Mouse (Mus musculus) cortical plate, adult 2 months (tissue): ENCODE measurements around the gene Prkrip1. TPM values are rescaled to one million over a fixed set of nuclear protein-coding genes. Genes with fewer than 3 reads are reported as not detected.
A peak's percentile ranks its signal among the peaks of the same experiment; 100 is the strongest.

ENCODE experiments used
- H3K27ac ChIP-seq: fragments of 200-500 bp; 2 replicates; pipeline ENCODE4 v1.5.1; 2012; ENCODE audit warnings: low read length, control low read depth, inconsistent platforms; ENCODE audit not compliant: insufficient read depth
- H3K4me1 ChIP-seq: fragments of 200-500 bp; 2 replicates; pipeline ENCODE4 v1.6.1; 2011; ENCODE audit warnings: low read length; ENCODE audit not compliant: control insufficient read depth, insufficient read depth
- H3K4me3 ChIP-seq: fragments of 200-500 bp; 2 replicates; pipeline ENCODE4 v1.5.1; 2011; ENCODE audit warnings: mild to moderate bottlenecking, low read length, control low read depth; ENCODE audit not compliant: insufficient read depth
- CTCF ChIP-seq: fragments of 200-500 bp; IDR thresholded peaks from 2 replicates; pipeline ENCODE4 v1.5.1; 2011; ENCODE audit warnings: mild to moderate bottlenecking, control low read depth, low read length; ENCODE audit not compliant: insufficient read depth; ENCODE audit errors: extremely low read depth
- POLR2A ChIP-seq: fragments of 200-500 bp; IDR thresholded peaks from 2 replicates; pipeline ENCODE4 v1.6.1; 2011; ENCODE audit warnings: mild to moderate bottlenecking, low read length, control low read depth; ENCODE audit not compliant: insufficient read depth; ENCODE audit errors: extremely low read depth
- polyA plus RNA-seq: library from polyadenylated mRNA; depleted of rRNA; stranded (reverse); fragments of >200 nt; gene quantifications from 2 replicates; pipeline ENCODE4 v1.2.3, GENCODE M21; 2012

The Prkrip1 gene
- polyA plus RNA-seq, 1 experiment, result 35.0 TPM

DNA sequence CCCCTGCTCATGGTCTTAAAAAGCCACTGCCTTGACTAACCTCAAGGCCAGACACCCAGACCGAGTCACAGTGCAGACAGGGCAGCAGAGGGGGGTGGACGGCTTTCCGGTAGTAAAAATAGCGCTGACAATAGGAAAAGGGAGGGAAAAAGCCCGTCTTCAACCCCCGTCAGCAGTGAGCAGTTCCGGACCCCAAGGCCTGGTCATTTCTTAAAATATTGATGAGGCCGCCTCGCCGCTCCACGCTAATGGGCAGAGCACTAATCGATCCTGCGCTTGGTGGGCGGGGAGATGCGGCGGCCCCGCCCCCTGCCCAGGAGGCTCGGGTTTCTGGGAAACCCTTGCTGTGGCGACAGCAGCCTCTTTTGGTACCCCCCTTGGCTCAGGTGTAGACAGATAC, 38.8 kb upstream of the Prkrip1 start:
- Histone ChIP-seq H3K4me1 (peaks cover 3% of the 10 kb centered on the region; the same call in 1 of the 2 replicates), H3K4me3 (peak overlapping the region; percentile 24), H3K27ac (no peak overlapping the region)
- no peak for TF ChIP-seq POLR2A
- no peak for TF ChIP-seq CTCF

GRCm38 (mm10) chr5:136236611-136237010, 37.8 kb upstream of the Prkrip1 start:
- no peak overlapping the region for H3K27ac ChIP-seq
- H3K4me3 ChIP-seq, result no peak overlapping the region
- peaks cover 3% of the 10 kb centered on the region; the same call in 1 of the 2 replicates for H3K4me1 ChIP-seq
- no peak for TF ChIP-seq CTCF
- no peak for TF ChIP-seq POLR2A

GRCm38 (mm10) chr5:136230348-136231035, 31.7 kb upstream of the Prkrip1 start:
- TF ChIP-seq CTCF, result no peak
- TF ChIP-seq POLR2A, result no peak
- Histone ChIP-seq H3K27ac (no peak overlapping the region), H3K4me3 (no peak overlapping the region), H3K4me1 (peaks cover 1% of the 10 kb centered on the region; the same call in 1 of the 2 replicates)

- no peak overlapping the region for H3K27ac ChIP-seq
- TF ChIP-seq POLR2A, result no peak
- TF ChIP-seq CTCF, result no peak
- H3K4me3 ChIP-seq, result no peak overlapping the region
- H3K4me1 ChIP-seq, result no peaks in the 10 kb centered on the region
These were observed 27.6 kb upstream of the Prkrip1 start for GRCm38 (mm10) chr5:136226246-136226876.

DNA sequence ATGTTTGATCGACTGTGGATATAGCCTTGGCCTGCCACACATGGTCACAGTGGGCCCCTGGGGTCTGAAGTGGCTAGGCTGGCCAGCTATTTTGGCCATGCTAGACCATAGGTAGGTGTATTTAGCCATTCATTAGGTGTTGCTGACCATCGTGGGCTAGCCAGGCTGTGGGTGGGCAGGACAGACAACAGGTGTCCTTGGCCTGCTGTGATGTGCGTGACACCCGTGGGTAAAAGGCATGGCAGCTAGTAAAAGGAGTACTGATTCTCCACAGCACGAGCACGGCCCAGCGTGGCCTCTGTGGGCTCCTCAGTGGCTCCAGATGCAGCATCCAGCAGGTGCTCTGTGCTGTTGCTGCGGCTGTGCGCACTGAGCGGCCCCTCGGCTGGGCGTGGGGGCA, 19.8 kb upstream of the Prkrip1 start:
- TF ChIP-seq CTCF, result no peak
- TF ChIP-seq POLR2A, result no peak
- Histone ChIP-seq H3K27ac (no peak overlapping the region), H3K4me1 (no peaks in the 10 kb centered on the region), H3K4me3 (no peak overlapping the region)

DNA sequence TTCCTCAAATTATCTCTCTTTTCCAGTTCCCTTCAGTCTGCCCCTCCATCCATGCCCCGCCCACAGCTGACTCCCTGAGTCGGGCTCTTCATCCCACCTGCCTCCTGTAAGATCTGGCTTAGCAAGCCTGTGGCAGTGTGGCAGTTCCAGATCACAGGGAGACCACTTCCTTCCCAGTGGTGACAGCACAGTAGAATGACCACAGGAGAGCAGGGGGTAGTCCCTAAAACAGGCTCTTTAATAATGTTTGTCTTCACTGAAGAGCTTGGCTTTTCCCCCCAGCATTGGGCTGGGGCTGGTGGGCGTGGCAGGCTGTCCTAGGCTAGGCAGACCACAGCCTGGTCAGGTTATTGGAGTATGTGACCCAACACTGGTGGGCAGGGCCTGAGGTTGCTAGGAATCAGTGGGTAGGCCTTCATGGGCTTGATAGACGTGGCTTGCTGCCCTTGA, 19.2 kb upstream of the Prkrip1 start:
- Histone ChIP-seq H3K4me1 (no peaks in the 10 kb centered on the region), H3K27ac (no peak overlapping the region), H3K4me3 (no peak overlapping the region)
- no peak for TF ChIP-seq CTCF
- no peak for TF ChIP-seq POLR2A

DNA sequence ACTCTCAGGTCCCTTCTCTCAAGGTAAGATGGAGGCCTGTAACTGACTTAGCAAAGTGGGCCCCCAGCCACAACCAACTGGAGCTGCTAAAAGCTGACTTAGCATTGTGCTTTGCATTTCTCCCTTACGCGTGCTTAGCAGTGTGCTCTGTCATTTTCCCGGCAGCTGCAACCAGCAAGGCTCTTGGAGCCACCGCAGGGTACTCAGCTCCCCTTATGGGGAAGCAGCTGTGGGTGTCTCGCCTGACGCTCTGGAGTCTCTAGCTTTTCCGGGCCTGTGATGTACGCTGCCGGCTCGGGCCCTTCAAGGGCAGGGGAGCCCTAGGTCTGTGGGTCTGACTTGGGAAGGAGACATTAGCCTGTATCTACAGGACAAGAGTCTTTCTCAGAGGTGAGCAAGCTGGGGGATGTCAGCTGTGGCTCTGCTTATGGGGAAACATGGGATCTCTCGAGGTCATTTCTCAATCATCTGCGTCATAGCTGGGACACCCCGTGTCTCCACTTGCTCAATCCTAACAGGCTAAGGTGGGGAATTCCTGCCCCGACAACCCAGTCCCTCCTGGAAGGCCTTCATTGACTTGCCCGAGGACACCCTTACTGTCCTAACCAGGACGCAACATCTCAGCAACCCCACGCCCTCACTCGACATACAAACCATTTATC, 18.4 kb upstream of the Prkrip1 start:
- Histone ChIP-seq H3K4me3 (no peak overlapping the region), H3K27ac (no peak overlapping the region), H3K4me1 (no peaks in the 10 kb centered on the region)
- TF ChIP-seq POLR2A, result no peak
- TF ChIP-seq CTCF, result no peak

GRCm38 (mm10) chr5:136215958-136216357, 17.2 kb upstream of the Prkrip1 start:
- H3K27ac ChIP-seq, result no peak overlapping the region
- no peaks in the 10 kb centered on the region for H3K4me1 ChIP-seq
- H3K4me3 ChIP-seq, result no peak overlapping the region
- no peak for TF ChIP-seq POLR2A
- TF ChIP-seq CTCF, result no peak

GRCm38 (mm10) chr5:136215211-136215610, 16.4 kb upstream of the Prkrip1 start:
- H3K27ac ChIP-seq, result no peak overlapping the region
- no peak for TF ChIP-seq POLR2A
- no peak for TF ChIP-seq CTCF
- H3K4me3 ChIP-seq, result no peak overlapping the region
- H3K4me1 ChIP-seq, result no peaks in the 10 kb centered on the region
